Mouse (Mus musculus) ES-Bruce4 (cell line): ENCODE data around the gene Chrm2. TPM values are rescaled to one million over a fixed set of nuclear protein-coding genes. Genes with fewer than 3 reads are reported as not detected.

Source experiments
- H3K27ac ChIP-seq: 2 replicates; pipeline ENCODE4 v1.5.1; 2012; ENCODE audit warnings: low read length, inconsistent platforms; ENCODE audit not compliant: insufficient read depth
- H3K27me3 ChIP-seq: 2 replicates; pipeline ENCODE4 v1.6.1; 2012; ENCODE audit warnings: mild to moderate bottlenecking, low read length, inconsistent platforms; ENCODE audit not compliant: control insufficient read depth, poor library complexity, insufficient read depth, severe bottlenecking
- H3K36me3 ChIP-seq: 2 replicates; pipeline ENCODE4 v1.6.1; 2012; ENCODE audit warnings: inconsistent platforms, mild to moderate bottlenecking, low read length, moderate library complexity; ENCODE audit not compliant: control insufficient read depth, poor library complexity, insufficient read depth, severe bottlenecking
- H3K4me1 ChIP-seq: one replicate; pipeline ENCODE4 v1.8.1; 2011; ENCODE audit warnings: low read length; ENCODE audit not compliant: control insufficient read depth, insufficient read depth
- H3K4me3 ChIP-seq: 2 replicates; pipeline ENCODE4 v1.5.1; 2011; ENCODE audit warnings: low read depth, mild to moderate bottlenecking, low read length
- H3K9ac ChIP-seq: 2 replicates; pipeline ENCODE4 v1.6.1; 2012; ENCODE audit warnings: low read depth, mild to moderate bottlenecking, inconsistent platforms; ENCODE audit not compliant: poor library complexity, severe bottlenecking
- H3K9me3 ChIP-seq: replicated peaks from 2 replicates; pipeline ENCODE4 v1.6.1; 2012; ENCODE audit warnings: mild to moderate bottlenecking, low read length, inconsistent platforms; ENCODE audit not compliant: control insufficient read depth, poor library complexity, insufficient read depth, severe bottlenecking
- CTCF ChIP-seq: IDR thresholded peaks from one replicate; pipeline ENCODE4 v1.8.1; 2011; ENCODE audit warnings: low read depth, low read length
- EP300 ChIP-seq: IDR thresholded peaks from 2 replicates; pipeline ENCODE4 v1.6.1; 2011; ENCODE audit warnings: low read depth, low read length; ENCODE audit not compliant: insufficient read depth
- POLR2A ChIP-seq: IDR thresholded peaks from one replicate; pipeline ENCODE4 v1.8.1; 2011; ENCODE audit warnings: low read length; ENCODE audit not compliant: insufficient read depth
- polyA plus RNA-seq: library from polyadenylated mRNA; stranded (reverse); fragments of >200 nt; gene quantifications from 2 replicates; pipeline ENCODE4 v1.2.4, GENCODE M21; 2011; ENCODE audit warnings: low read depth; ENCODE audit not compliant: missing spikeins, insufficient read depth, insufficient read length

Gene Chrm2
- polyA plus RNA-seq, 1 experiment = not detected

DNA sequence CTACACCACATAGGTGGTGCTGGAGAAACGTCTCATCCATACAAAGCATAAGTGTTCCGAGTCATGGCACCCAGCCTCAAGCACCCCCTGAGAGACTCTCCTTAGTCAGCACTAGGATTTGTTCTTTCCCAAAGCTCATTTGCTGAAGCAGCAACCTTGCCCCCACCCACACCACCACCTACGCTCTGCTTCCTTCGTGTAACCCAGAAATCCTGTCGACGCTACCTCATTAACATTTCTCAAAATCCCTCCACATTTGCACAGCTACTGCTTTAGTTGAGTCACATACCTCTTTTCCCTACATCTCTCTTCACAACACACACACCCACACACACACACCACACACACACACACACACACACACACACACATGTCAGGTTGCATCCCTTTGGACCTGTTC is 50.1 kb downstream of the Chrm2 start:
- no peaks in the 10 kb centered on the region for H3K4me1 ChIP-seq
- TF ChIP-seq EP300 = no peak
- TF ChIP-seq CTCF = no peak
- no peak for TF ChIP-seq POLR2A
- no peaks in the 10 kb centered on the region for H3K27me3 ChIP-seq
- H3K36me3 ChIP-seq = no peaks in the 10 kb centered on the region
- H3K27ac ChIP-seq = no peak overlapping the region
- H3K9ac ChIP-seq = no peak overlapping the region
- H3K9me3 ChIP-seq = no peaks in the 10 kb centered on the region
- no peak overlapping the region for H3K4me3 ChIP-seq

DNA sequence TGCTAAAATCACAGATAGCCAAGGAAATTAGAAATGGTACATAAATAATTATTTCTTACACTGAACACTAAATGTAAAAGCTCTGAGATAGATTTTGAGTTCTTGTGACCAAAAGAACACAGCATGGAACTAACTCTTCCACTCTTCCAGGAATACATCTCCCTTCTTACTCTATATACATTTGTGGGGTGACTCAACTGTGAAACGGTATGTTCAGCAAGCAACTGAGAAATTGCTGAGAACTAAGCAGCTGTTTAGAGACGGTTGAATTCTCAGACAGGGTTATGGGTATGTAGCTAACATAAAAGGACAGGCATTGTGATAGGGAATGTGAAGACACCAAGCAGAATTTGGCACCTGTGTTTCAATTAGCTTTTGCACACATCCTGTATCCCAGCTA is 51.3 kb downstream of the Chrm2 start:
- Histone ChIP-seq H3K9me3 (no peaks in the 10 kb centered on the region), H3K27me3 (no peaks in the 10 kb centered on the region), H3K4me1 (no peaks in the 10 kb centered on the region), H3K27ac (no peak overlapping the region), H3K36me3 (no peaks in the 10 kb centered on the region), H3K4me3 (no peak overlapping the region), H3K9ac (no peak overlapping the region)
- no peak for TF ChIP-seq CTCF

DNA sequence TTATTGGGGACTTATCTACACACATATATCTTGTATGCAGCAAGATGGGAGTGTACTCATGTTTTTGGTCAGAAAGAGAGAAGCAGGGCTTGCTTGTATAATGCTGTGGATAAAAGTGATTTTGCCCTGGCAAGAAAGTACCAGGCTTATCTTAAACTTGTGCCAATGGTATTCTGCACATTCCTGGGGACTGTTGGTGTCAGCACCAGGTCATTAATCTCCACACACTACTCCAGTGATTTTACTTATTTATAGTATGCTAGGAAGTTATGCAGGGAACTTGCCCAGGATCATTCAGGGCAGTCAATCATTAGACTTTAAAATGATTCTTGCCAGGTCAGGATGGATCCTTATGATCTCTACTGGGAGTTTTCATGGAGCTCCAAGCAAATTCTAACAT is 63.6 kb downstream of the Chrm2 start:
- Histone ChIP-seq H3K36me3 (no peaks in the 10 kb centered on the region), H3K27me3 (no peaks in the 10 kb centered on the region), H3K4me3 (no peak overlapping the region), H3K9ac (no peak overlapping the region), H3K4me1 (no peaks in the 10 kb centered on the region), H3K27ac (no peak overlapping the region), H3K9me3 (no peaks in the 10 kb centered on the region)
- TF ChIP-seq CTCF = no peak
- TF ChIP-seq POLR2A = no peak
- no peak for TF ChIP-seq EP300

DNA sequence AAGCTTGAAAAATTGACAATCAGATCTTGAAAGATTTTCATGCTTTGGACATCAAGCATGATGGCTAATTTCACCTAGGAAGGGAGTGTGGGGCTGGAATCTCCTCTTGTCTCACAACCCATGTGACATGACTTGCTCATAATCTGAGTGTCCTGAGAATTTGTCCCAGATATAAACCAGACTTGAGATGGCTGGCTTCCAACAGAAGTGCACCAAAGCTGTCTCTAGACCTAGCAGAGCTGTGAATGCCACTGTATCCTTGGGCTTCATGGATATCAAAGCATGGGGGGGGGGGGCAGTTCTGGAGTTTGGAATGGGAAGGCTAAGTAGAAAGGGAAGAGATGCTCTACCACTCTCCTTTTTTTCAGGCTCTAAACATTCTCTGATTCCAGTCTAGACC is 67.2 kb downstream of the Chrm2 start:
- no peak for TF ChIP-seq EP300
- TF ChIP-seq CTCF = no peak
- no peak for TF ChIP-seq POLR2A
- Histone ChIP-seq H3K4me3 (no peak overlapping the region), H3K9ac (no peak overlapping the region), H3K9me3 (no peaks in the 10 kb centered on the region), H3K4me1 (no peaks in the 10 kb centered on the region), H3K36me3 (no peaks in the 10 kb centered on the region), H3K27me3 (no peaks in the 10 kb centered on the region), H3K27ac (no peak overlapping the region)

DNA sequence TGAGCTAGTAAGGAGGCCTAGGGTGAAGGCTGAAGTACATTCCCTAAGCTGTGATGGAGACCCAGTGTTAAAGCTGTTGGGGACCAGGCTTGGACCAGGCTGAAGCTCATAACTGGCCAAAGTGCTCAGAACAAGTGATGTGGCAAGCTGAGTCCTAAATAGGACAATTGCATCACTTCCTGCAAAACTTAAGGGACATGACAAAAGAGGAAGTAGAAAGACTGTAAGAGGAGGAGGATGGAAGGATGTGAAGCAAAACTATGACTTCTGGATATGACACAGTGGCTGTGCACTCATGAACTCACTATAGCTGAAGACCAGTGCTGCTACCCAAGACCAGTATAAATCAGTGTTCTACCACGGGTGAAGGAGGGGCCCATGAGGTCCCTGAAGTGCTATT is 69.1 kb downstream of the Chrm2 start:
- Histone ChIP-seq H3K4me3 (no peak overlapping the region), H3K4me1 (no peaks in the 10 kb centered on the region), H3K27ac (no peak overlapping the region), H3K27me3 (no peaks in the 10 kb centered on the region), H3K9ac (no peak overlapping the region), H3K36me3 (no peaks in the 10 kb centered on the region), H3K9me3 (no peaks in the 10 kb centered on the region)
- TF ChIP-seq EP300 = no peak
- no peak for TF ChIP-seq POLR2A
- TF ChIP-seq CTCF = no peak

DNA sequence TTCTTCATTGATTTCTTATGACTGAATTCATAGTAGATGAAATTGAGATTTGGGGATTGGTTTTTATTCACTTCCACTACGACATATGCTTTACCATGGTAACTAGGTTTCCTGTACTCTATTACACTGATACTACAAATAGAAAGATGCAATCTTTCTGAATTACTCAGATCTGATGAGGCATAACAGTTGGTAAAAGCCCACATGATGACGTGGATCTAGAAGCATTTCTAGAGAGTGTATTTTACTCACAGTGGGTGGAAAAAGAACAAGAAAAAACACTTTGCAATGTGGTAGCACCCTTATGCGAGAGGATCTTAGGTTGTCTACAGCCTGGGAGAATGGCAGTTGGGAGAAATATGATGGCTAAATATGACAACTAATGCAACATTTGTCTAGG is 76.1 kb downstream of the Chrm2 start:
- Histone ChIP-seq H3K27me3 (no peaks in the 10 kb centered on the region), H3K27ac (no peak overlapping the region), H3K9ac (no peak overlapping the region), H3K4me1 (no peaks in the 10 kb centered on the region), H3K4me3 (no peak overlapping the region), H3K36me3 (no peaks in the 10 kb centered on the region), H3K9me3 (no peaks in the 10 kb centered on the region)
- no peak for TF ChIP-seq CTCF
- TF ChIP-seq POLR2A = no peak
- no peak for TF ChIP-seq EP300
